Mouse (Mus musculus) midbrain, embryonic 11.5 days (tissue): ENCODE results near the gene Trim41. TPM values are rescaled to one million over a fixed set of nuclear protein-coding genes. Genes with fewer than 3 reads are reported as not detected.

ENCODE experiments used
- ATAC-seq: fragments of 200-750 bp; cut with Nextera tagmentation; 2 replicates; pipeline ENCODE4 v1.8.0; 2017; ENCODE audit warnings: moderate TSS enrichment, moderate library complexity; ENCODE audit not compliant: low FRiP score
- DNase-seq: peaks from one replicate; pipeline ENCODE4 v3.0.0; 2015; ENCODE audit warnings: low spot score; ENCODE audit errors: missing footprints
- H3K27ac ChIP-seq: fragments of 300-500 bp; sonication (generic); 2 replicates; pipeline ENCODE4 v1.5.1; 2014; ENCODE audit warnings: low read depth, low read length
- H3K27me3 ChIP-seq: fragments of 300-500 bp; sonication (generic); 2 replicates; pipeline ENCODE4 v1.6.1; 2014; ENCODE audit warnings: mild to moderate bottlenecking, low read length, moderate library complexity, mixed read lengths; ENCODE audit not compliant: control insufficient read depth, insufficient read depth
- H3K36me3 ChIP-seq: fragments of 300-500 bp; sonication (generic); 2 replicates; pipeline ENCODE4 v1.6.1; 2014; ENCODE audit warnings: mild to moderate bottlenecking, low read length, moderate library complexity, mixed read lengths; ENCODE audit not compliant: control insufficient read depth, insufficient read depth
- H3K4me1 ChIP-seq: fragments of 300-500 bp; sonication (generic); 2 replicates; pipeline ENCODE4 v1.6.1; 2014; ENCODE audit warnings: low read length; ENCODE audit not compliant: control insufficient read depth, insufficient read depth
- H3K4me2 ChIP-seq: fragments of 300-500 bp; sonication (generic); 2 replicates; pipeline ENCODE4 v1.6.1; 2014; ENCODE audit warnings: mild to moderate bottlenecking, moderate library complexity
- H3K4me3 ChIP-seq: fragments of 300-500 bp; sonication (generic); 2 replicates; pipeline ENCODE4 v1.5.1; 2014; ENCODE audit warnings: low read depth, low read length
- H3K9ac ChIP-seq: fragments of 300-500 bp; sonication (generic); 2 replicates; pipeline ENCODE4 v1.6.1; 2014; ENCODE audit warnings: low read length
- H3K9me3 ChIP-seq: fragments of 300-500 bp; sonication (generic); 2 replicates; pipeline ENCODE4 v1.6.1; 2016; ENCODE audit warnings: low read length; ENCODE audit not compliant: control insufficient read depth
- WGBS: fragments of 180-500 bp; shearing (Covaris S2); extraction: QIAGEN DNeasy Blood & Tissue Kit; methylation state at CpG from one replicate; pipeline ENCODE4 v1.1.7; 2014; 5-methylcytosine and 5-hydroxymethylcytosine counted together
- polyA plus RNA-seq: library from polyadenylated mRNA; unstranded; fragments of >200 nt; fragmentation: Nextera tagmentation; extraction: Ambion mirVana; gene quantifications from 2 replicates; pipeline ENCODE4 v1.2.1, GENCODE M21; 2014

Gene Trim41
- polyA plus RNA-seq, 1 experiment from 2014 or later: 3.6 TPM

- DNase-seq: no peak
- H3K4me3 ChIP-seq: no peak overlapping the region
- peaks cover 25% of the 10 kb centered on the region for H3K27me3 ChIP-seq
- H3K4me2 ChIP-seq: no peak overlapping the region
- peaks cover 9% of the 10 kb centered on the region for H3K4me1 ChIP-seq
- H3K36me3 ChIP-seq: no peaks in the 10 kb centered on the region
- no peaks in the 10 kb centered on the region for H3K9me3 ChIP-seq
- no peak for ATAC-seq
- no peak overlapping the region for H3K27ac ChIP-seq
- H3K9ac ChIP-seq: no peak overlapping the region
Measured at GRCm38 (mm10) chr11:48840805-48841204, 23.7 kb upstream of the Trim41 start.

- Histone ChIP-seq H3K9ac (no peak overlapping the region), H3K4me1 (peaks cover 9% of the 10 kb centered on the region), H3K9me3 (no peaks in the 10 kb centered on the region), H3K4me3 (no peak overlapping the region), H3K36me3 (no peaks in the 10 kb centered on the region), H3K27me3 (peaks cover 25% of the 10 kb centered on the region), H3K4me2 (peak overlapping the region; percentile 89), H3K27ac (no peak overlapping the region)
- WGBS: 72% methylated on average over 10 of the region's 10 CpGs
- ATAC-seq (no peak), DNase-seq (no peak)
Measured at GRCm38 (mm10) chr11:48838879-48839680, 21.9 kb upstream of the Trim41 start.

GRCm38 (mm10) chr11:48838181-48838797, 21.1 kb upstream of the Trim41 start:
- ATAC-seq (no peak), DNase-seq (peak; percentile 88)
- peaks cover 9% of the 10 kb centered on the region for H3K4me1 ChIP-seq
- H3K4me2 ChIP-seq: peak overlapping the region; percentile 89
- no peak overlapping the region for H3K27ac ChIP-seq
- H3K27me3 ChIP-seq: peaks cover 25% of the 10 kb centered on the region
- H3K4me3 ChIP-seq: peak overlapping the region; percentile 68
- 4% methylated on average over 16 of the region's 16 CpGs for WGBS
- H3K9me3 ChIP-seq: no peaks in the 10 kb centered on the region
- H3K9ac ChIP-seq: peak overlapping the region; percentile 48
- no peaks in the 10 kb centered on the region for H3K36me3 ChIP-seq

GRCm38 (mm10) chr11:48837310-48838180, 20.4 kb upstream of the Trim41 start:
- Histone ChIP-seq H3K4me1 (peaks cover 9% of the 10 kb centered on the region), H3K4me3 (peak overlapping the region; percentile 68), H3K27ac (no peak overlapping the region), H3K4me2 (peak overlapping the region; percentile 89), H3K9ac (peak overlapping the region; percentile 48), H3K9me3 (no peaks in the 10 kb centered on the region), H3K36me3 (no peaks in the 10 kb centered on the region), H3K27me3 (peaks cover 25% of the 10 kb centered on the region)
- ATAC-seq: peak; percentile 45
- peak; percentile 94 for DNase-seq
- under 1% methylated on average over 77 of the region's 77 CpGs for WGBS

GRCm38 (mm10) chr11:48836990-48837309, 19.8 kb upstream of the Trim41 start:
- no peaks in the 10 kb centered on the region for H3K36me3 ChIP-seq
- peak; percentile 85 for DNase-seq
- 7% methylated on average over 11 of the region's 11 CpGs for WGBS
- H3K9ac ChIP-seq: peak overlapping the region; percentile 48
- H3K27ac ChIP-seq: no peak overlapping the region
- no peak for ATAC-seq
- H3K4me2 ChIP-seq: peak overlapping the region; percentile 89
- H3K4me3 ChIP-seq: peak overlapping the region; percentile 68
- peaks cover 9% of the 10 kb centered on the region for H3K4me1 ChIP-seq
- H3K27me3 ChIP-seq: peaks cover 25% of the 10 kb centered on the region
- H3K9me3 ChIP-seq: no peaks in the 10 kb centered on the region

- no peak for ATAC-seq
- H3K27me3 ChIP-seq: peaks cover 25% of the 10 kb centered on the region
- H3K9me3 ChIP-seq: no peaks in the 10 kb centered on the region
- H3K27ac ChIP-seq: no peak overlapping the region
- H3K4me3 ChIP-seq: no peak overlapping the region
- no peaks in the 10 kb centered on the region for H3K36me3 ChIP-seq
- DNase-seq: no peak
- H3K4me1 ChIP-seq: peaks cover 9% of the 10 kb centered on the region
- WGBS: 76% methylated on average over 6 of the region's 6 CpGs
- H3K4me2 ChIP-seq: no peak overlapping the region
- no peak overlapping the region for H3K9ac ChIP-seq
Measured at GRCm38 (mm10) chr11:48835923-48836322, 18.8 kb upstream of the Trim41 start.

- Histone ChIP-seq H3K4me1 (peaks cover 9% of the 10 kb centered on the region), H3K9me3 (no peaks in the 10 kb centered on the region), H3K36me3 (no peaks in the 10 kb centered on the region), H3K9ac (peak overlapping the region; percentile 35), H3K27ac (no peak overlapping the region), H3K4me2 (peak overlapping the region; percentile 40), H3K27me3 (peaks cover 20% of the 10 kb centered on the region), H3K4me3 (peak overlapping the region; percentile 37)
- DNase-seq: peak; percentile 100
- under 1% methylated on average over 30 of the region's 30 CpGs for WGBS
- peak; percentile 87 for ATAC-seq
Measured at GRCm38 (mm10) chr11:48833731-48834639, 16.8 kb upstream of the Trim41 start.

GRCm38 (mm10) chr11:48833078-48833730, 16.1 kb upstream of the Trim41 start:
- Histone ChIP-seq H3K27ac (no peak overlapping the region), H3K27me3 (peaks cover 13% of the 10 kb centered on the region), H3K9ac (no peak overlapping the region), H3K9me3 (no peaks in the 10 kb centered on the region), H3K4me2 (peak overlapping the region; percentile 24; the same call in 1 of the 2 replicates), H3K36me3 (no peaks in the 10 kb centered on the region), H3K4me3 (0 out of 2 replicates have a peak overlapping the region, but pooled peaks have one; percentile 11), H3K4me1 (peaks cover 4% of the 10 kb centered on the region; the same call in 1 of the 2 replicates)
- 46% methylated on average over 9 of the region's 9 CpGs for WGBS
- ATAC-seq: no peak
- no peak for DNase-seq
